Mouse (Mus musculus) retina, postnatal 7 days (tissue): ENCODE measurements around the gene Tmem190.
A peak's percentile ranks its signal among the peaks of the same experiment; 100 is the strongest.

Source experiments
- DNase-seq: peaks from one replicate; pipeline ENCODE4 v3.0.0-alpha.2; 2012; ENCODE audit warnings: low read depth, low spot score

Tmem190 gene

DNA sequence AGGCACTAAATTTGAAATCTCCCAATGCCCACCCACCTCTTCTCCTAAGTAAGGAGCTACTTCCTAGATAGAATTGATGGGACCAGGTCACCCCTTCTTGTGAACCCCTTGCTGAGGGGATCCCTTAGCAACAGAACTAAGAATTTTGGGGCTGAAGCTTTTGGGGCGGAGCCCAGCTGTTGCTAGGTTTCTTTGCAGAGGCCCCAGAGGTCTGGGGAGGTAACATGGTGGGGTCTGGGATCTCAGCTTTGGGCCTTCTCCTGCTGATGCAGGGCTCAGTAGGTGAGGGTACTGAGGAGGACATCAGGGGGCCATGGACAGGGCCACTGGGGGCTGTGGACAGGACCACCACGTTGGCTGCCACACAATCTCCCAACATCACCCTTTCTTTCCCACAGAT lies at the start of gene Tmem190, which contains the start of gene Il11:
Gene Tmem190, plus strand, starts transcription at position 179 of the 400 bp plus-strand sequence.
Gene Il11, minus strand, starts transcription at position 101 of the 400 bp plus-strand sequence.
- no peak for DNase-seq

DNA sequence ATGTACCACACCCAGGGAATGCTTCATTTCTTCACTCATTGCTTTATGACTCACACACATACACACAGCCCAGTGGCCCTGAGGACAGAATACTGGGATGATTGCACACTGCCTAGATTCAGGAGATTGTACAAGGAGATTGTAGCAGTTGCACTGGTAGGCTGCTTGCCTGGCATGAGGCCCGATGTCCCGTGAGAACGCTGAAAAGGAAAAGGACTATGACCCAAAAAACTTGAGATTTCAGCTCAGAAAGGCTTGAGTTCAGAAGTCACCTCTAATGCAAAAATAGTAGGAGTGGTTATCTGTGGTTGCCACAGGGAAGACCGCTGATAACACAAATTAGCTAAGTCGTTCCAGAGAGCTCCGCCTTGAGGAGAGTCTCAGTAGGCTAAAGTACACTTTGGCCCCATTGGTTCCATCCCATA lies 49.8 kb upstream of the Tmem190 start:
- DNase-seq: no peak

GRCm38 (mm10) chr7:4739041-4739543 lies 43.6 kb upstream of the Tmem190 start:
- DNase-seq: no peak

- peak; percentile 99 for DNase-seq
These were observed 43.0 kb upstream of the Tmem190 start, which contains the start of gene Kmt5c for GRCm38 (mm10) chr7:4739544-4740275. Gene Kmt5c, plus strand, starts transcription at chr7:4740115.

DNA sequence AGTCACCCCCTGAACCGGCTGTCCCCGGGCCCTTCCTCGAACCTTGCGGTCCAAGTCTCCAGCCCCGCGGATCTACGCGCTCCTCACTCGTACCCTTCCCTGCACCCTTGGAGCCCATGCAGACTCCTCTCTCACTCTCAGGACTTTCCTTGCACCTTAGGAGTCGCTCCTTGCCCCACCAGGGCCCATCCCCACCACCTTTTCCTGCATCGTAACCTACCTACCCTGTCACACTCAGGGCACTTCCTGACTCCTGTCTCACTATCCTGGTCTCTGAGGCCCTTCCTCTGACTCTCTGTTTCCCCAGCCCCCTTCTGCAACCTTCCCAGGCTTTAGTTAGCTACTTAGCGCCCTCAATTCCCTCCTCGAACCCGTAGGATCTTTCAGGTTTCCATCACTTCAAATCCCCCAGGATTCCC lies 42.4 kb upstream of the Tmem190 start:
- no peak for DNase-seq

- DNase-seq: no peak
These were observed 41.6 kb upstream of the Tmem190 start for GRCm38 (mm10) chr7:4741151-4741550.

DNA sequence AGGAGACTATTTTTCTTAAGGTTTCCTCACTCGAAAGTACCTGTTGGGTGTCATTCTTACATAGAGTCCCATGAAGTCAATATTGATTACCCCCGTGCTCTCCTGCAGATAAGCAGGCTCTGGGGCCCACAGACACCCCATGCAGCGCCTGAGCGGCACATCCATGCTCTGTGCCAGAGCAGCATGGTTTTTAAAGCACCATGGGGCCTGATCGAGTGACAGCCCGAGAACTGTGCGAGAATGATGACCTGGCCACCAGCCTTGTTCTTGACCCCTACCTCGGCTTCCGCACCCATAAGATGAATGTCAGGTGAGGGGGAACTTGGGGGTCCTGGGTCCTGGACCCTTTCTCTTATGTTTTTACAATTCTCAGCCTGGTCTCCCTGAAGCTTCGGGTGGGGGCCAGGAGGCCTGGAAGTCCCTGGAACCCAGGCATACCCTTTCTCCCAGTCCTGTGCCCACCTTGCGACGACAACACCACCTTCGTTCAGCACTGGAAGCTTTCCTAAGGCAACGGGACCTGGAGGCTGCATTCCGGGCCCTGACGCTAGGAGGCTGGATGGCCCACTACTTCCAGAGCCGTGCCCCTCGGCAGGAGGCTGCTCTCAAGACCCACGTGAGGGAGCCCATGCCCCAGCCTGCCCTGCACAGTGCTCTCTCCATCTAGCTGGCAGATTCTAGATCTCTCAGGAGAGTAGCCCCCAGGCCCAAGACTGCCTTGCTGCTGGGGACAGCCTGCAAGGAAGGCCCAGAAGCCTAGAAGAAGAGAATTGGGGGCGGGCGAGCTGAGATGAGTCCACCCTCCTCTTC lies 40.9 kb upstream of the Tmem190 start:
- no peak for DNase-seq

DNA sequence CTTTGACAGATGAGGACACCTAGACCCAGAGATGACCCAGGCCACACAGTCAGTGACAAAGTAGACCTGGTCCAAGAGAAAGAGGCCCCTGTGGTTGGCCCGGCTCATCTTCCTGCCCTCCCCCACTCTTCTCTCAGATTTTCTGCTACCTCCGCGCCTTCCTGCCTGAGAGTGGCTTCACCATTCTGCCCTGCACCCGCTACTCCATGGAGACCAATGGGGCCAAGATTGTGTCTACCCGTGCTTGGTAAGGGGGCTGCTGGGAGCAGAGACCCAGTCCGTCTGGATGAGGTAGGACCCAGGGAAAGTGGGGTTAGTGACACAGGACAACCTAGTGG lies 40.3 kb upstream of the Tmem190 start:
- DNase-seq: no peak

- DNase-seq: no peak
These were observed 39.4 kb upstream of the Tmem190 start for GRCm38 (mm10) chr7:4743354-4743753.

- no peak for DNase-seq
These were observed 37.9 kb upstream of the Tmem190 start for GRCm38 (mm10) chr7:4744886-4745285.

- DNase-seq: no peak
These were observed 36.3 kb upstream of the Tmem190 start for GRCm38 (mm10) chr7:4746326-4746980.

- DNase-seq: no peak
These were observed 35.4 kb upstream of the Tmem190 start for GRCm38 (mm10) chr7:4747156-4747899.

GRCm38 (mm10) chr7:4748321-4748720 lies 34.4 kb upstream of the Tmem190 start:
- no peak for DNase-seq

GRCm38 (mm10) chr7:4749169-4749568 lies 33.6 kb upstream of the Tmem190 start:
- DNase-seq: no peak

GRCm38 (mm10) chr7:4751971-4752820 lies 30.5 kb upstream of the Tmem190 start:
- DNase-seq: peak; percentile 35

- peak; percentile 51 for DNase-seq
These were observed 29.7 kb upstream of the Tmem190 start, which contains the start of gene Cox6b2 for GRCm38 (mm10) chr7:4752821-4753570. Gene Cox6b2, minus strand, starts transcription at chr7:4753094.

GRCm38 (mm10) chr7:4759670-4760069 lies 23.1 kb upstream of the Tmem190 start:
- no peak for DNase-seq

- no peak for DNase-seq
These were observed 17.6 kb upstream of the Tmem190 start for GRCm38 (mm10) chr7:4764946-4765710.

- no peak for DNase-seq
These were observed 11.5 kb upstream of the Tmem190 start, which contains the start of gene Fam71e2 for GRCm38 (mm10) chr7:4771202-4771601. Gene Fam71e2, minus strand, starts transcription at chr7:4771302.
